Mouse (Mus musculus) thymus, postnatal 4 days (tissue): ENCODE measurements around the gene Gipc3.

ENCODE experiments used
- DNase-seq: peaks from one replicate; pipeline ENCODE4 v3.0.0; 2021

The Gipc3 gene

GRCm38 (mm10) chr10:81366477-81367206, 23.6 kb upstream of the Gipc3 start:
- DNase-seq, result no peak

DNA sequence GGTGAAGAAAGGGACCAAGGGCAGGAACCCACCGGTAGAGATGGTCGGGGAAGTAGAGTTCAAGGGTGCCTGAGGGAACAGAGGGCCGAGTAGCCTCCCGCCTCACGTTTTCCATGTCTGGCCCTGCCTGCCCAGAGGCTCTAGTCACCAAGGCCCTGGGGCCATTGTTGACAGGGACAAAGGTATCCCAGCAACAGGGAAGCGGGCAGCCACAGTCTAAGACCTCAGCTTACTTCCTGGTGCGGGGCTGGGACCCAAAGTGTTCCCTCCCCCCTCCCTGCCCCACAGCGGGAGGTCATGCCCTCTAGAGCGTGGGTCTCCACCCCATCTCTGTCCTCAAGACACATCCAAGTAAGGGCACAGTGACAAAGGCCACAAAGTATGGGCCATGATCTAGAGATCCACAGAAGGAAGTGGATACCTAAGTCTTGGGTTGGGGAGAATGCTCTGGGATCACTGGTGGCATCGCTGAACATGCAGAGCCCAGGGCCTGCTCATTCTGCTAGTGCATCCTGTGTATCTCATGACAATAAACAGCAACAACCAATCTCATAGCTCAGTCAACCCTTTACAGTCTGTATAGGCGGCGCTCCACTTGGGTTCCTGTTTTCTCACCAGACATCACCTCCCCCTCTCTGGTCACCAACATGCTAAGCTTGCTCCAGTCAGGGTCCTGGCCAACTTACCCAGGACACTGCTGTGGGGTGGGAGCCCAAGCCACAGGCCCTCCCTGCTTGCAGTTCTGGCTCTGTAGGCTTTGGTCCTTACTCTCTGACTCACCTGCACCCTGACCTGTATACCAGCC, 22.8 kb upstream of the Gipc3 start, which contains the start of gene 4930404N11Rik:
TSS of gene 4930404N11Rik (minus strand) at position 145 of the 805 bp plus-strand sequence.
- no peak for DNase-seq

DNA sequence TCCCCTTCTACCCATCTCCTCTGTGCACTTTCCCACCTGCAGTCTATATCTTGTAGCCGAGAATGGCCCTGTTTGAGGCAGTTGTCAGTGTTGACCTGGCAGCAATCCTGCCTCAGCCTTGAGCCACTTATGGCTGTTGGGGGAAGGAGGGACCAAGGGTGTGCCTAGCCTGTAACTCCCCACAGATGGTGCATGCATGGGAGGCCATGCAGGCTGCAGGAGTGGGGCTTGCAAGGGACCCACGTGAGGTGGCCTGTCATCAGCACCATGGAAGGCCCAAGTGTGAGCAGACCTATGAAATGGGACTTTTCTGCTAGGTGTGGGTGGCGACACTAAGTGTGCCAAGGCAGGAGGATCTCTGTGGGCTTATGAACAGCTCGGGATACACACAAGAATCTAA, 22.0 kb upstream of the Gipc3 start:
- DNase-seq, result no peak

DNA sequence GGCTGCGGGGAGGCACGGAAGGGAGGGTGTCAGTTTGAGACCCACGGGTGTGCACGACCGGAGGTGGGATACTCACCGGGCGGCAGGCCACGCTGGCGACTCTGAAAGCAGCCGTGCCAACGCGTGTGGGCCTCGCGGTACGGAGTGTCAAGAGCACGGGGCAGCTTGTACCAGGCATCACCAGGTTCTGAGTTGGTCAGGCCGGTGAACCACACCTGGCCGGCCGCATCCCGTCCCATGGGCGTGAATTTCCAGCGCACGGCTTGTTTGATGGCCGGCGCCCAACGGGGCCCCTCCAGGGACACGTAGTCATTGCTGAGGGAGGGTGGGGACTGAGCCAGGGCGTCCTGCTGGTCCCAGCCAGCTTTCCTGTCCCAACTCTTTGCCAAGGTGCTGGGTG, 21.6 kb upstream of the Gipc3 start:
- no peak for DNase-seq

GRCm38 (mm10) chr10:81363436-81364346, 20.6 kb upstream of the Gipc3 start:
- no peak for DNase-seq

DNA sequence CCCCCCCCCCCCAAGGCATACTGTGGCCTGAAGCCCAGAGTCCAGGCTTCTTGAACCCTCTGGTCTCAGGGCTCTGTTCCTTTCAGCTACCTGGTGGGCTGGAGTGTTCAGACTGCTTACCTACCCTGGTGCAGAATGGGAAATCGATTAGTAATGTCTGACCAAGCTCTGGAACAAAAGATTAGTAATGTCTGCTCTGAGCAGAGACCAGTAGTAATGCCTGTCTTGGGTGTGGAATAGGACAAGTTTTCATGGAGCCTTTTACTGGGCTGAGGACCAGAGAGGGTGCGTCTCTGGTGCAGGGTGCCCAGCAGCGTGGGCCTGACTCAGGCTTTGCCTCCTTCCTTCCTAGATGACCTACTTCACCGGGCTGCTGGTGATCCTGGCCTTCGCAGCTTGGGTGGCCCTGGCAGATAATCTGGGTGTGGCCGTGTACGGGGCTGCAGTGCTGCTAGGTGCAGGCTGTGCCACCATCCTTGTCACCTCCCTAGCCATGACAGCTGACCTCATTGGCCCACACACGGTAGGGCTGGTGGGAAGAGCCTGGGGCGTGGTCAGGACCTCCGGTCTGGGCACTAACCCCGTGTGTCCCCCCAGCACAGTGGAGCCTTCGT, 19.4 kb upstream of the Gipc3 start:
- DNase-seq, result no peak

GRCm38 (mm10) chr10:81360721-81361120, 17.7 kb upstream of the Gipc3 start:
- DNase-seq, result no peak

GRCm38 (mm10) chr10:81358841-81359240, 15.8 kb upstream of the Gipc3 start:
- DNase-seq, result no peak

DNA sequence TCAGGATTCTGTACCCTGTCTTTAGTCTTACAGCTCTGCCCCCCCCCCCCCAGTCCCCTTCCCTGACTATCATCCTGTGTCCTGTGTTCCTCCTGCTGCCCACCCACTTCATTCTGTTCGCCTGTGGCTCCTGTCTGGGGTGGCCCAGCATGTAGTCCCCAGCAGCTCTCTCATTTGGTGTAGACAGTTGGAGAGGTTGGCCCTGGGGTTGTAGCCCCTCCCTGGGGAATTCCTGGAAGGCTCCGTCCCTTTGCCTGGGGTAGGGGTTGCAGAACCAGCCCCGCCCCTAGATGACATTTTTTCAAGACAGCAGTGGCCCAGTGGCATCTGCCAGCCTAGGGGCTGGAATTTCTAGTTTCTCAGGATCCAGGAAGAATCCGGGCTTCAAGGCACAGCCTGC, 15.1 kb upstream of the Gipc3 start:
- DNase-seq, result no peak

GRCm38 (mm10) chr10:81356991-81357844, 14.2 kb upstream of the Gipc3 start, which contains the start of gene Mfsd12:
Gene Mfsd12, plus strand, starts transcription at chr10:81357491.
- DNase-seq, result peak; percentile 94

DNA sequence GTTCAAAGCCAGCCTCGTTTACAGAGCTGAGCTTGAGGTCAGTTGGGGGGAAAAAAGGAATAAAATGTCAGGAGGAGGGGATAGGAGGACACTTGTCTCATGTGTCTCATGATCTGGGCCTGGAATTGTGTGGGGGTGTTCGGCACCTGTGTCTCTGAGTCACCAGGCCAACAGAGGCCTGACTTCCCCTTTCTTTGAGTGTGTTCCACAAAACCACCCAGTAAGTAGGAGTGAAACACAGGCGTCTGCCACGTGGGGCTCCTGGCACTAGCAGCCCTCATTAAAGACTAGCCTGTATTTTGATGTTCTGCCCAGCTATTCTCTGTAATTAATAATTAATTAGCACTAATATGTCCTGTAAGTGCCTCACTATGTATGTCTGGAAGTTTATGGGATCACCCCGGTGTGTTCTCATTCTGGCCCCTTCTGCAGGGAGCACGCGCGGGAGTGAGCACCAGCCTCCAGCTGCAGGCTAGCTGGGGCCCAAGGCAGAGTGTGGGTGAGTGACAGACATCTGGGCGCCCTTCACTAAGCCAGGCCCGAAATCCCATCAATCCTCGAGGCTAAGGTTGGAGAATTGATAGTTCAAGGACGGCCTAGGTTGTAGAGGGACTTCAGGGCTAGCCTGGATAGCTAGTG, 13.4 kb upstream of the Gipc3 start:
- DNase-seq, result no peak

DNA sequence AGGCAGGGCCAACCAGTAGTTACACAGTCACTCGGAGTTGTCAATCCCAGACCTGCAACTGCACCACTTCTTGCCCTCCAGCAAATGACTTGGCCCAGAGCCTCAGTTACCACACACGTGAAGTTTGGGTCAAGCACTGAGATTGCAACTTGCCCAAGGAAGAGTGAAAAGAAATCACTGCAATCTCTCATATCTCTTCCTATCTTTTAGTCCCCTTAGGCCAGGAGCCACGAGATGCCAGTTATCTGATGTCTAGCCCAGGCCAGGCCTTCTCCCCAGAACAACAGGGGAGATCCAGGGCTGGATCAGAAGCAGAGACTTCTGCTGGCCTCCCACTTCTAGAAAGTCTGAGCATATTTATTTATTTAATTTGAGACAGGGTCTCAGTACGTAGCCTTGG, 12.5 kb upstream of the Gipc3 start:
- no peak for DNase-seq

GRCm38 (mm10) chr10:81354738-81355477, 11.8 kb upstream of the Gipc3 start:
- no peak for DNase-seq

- peak; percentile 81 for DNase-seq
Observed at GRCm38 (mm10) chr10:81351678-81352291, 8.7 kb upstream of the Gipc3 start.

DNA sequence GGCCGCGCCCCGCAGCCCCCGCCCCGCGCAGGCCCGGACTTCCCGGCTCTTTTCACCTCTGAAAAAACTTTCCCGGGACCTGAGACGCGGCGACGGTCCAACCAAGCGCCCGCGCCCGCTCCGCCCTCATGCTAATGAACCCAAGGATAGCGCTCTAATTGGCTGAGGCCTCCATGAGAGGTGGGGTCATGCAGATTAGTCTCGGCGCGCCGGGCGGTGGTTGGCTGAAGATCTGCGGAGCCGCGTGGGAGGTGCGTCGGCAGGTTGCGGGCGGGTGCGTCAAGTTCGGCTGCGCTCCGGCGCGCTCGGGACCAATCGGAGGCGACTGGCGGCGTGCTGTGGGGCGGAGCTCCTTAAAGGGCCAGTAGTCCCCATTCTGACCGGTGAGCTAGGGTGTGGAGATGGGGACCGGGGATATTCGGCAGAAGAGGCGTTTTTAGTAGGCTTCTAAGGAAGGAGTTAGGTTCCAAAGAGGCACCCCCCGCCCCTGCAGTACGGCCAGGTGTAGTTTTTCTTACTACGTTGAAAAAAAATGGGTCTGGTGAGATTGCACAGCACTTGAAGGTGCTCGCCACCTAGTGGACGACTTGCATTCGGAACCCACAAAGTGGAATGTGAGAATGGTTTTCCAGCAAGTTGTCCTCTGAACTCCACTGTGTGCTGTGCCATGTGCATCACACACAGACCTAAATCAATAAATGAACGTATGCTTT, 7.4 kb upstream of the Gipc3 start, which contains the start of gene Hmg20b:
TSS of gene Hmg20b (minus strand) at position 130 of the 713 bp plus-strand sequence.
- peak; percentile 99 for DNase-seq

DNA sequence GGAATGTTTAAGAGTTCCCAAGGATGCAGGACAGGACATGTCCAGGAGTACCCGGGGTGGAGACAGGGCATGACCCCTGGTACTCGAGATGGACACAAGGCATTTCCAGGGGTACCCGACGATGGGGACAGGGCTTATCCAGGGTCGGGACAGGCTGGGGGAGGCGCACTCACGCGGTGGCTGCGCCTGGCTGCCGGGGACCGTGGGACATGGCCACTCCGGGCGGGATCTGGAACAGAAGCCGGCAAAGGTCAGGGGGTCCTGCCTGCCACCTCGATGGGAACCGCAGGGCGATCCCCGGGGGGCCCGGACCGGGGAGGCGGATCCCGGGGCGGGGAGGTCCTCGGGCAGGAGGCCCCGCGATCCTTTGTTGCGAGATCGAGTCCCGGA, 6.9 kb upstream of the Gipc3 start:
- no peak for DNase-seq

- peak; percentile 51 for DNase-seq
Observed at GRCm38 (mm10) chr10:81349146-81349545, 6.1 kb upstream of the Gipc3 start.

DNA sequence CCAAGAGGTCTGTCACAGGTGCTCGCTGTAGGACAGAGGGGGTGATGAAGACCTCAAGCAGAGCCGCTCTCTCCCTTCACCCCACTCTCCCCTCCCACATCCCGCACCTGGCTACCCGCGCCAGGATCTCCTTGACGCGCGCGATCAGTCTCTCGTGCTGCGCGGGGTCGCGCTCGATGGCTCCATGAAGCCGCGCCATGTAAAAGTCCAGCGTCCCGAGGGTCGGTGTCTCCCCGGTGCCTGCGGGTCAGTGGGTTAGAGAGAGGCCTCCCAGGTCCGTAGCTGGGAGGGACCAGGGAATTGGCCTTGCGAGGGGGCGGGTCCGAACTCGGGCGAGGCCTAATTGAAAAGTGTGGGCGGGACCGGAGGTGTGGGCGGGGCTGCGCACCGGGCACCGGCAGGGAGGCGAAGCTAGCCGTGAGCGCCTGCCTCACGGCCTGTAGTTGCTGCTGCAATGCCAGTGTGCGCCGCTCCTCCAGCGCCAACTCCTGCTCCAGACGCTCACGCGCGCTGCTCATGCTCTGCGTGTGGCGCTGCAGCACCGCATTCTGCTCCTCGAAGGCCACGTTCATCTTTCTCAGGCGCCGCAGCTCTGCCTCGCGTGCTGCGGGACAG, 3.5 kb upstream of the Gipc3 start:
- peak; percentile 68 for DNase-seq

DNA sequence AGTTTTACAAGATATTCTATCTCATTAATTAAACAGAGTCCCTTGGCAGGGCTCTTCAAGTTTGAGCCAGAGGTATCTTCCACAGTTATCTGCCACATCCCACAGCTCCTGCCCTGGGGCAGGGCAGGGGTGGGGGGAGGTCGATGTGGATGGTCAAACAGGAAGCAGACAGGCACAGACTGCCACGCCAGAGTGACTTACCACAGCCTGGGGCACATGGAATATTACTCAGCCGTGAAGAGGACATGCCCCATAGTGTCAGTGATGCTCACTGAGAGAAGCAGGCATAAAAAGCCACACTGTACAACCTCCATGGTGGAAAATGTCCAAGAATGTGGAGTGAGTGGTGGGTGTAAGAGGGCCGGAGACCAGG, 2.1 kb upstream of the Gipc3 start:
- DNase-seq, result no peak
